Mouse (Mus musculus): Measurements from ENCODE around the gene Celf5.

GRCm38 (mm10) chr10:81455181-81455895 lies 27.2 kb downstream of the Celf5 start, which contains the start of gene Nfic:
- TF ChIP-seq CTCF (IDR thresholded peaks at IDR 0.05; ENCODE audit: low read depth) = no peak
- TF ChIP-seq EP300 (IDR thresholded peaks at IDR 0.05; ENCODE audit: low read depth) = no peak
